Mouse (Mus musculus): ENCODE data around the gene Lrrtm4. TPM values are rescaled to one million over a fixed set of nuclear protein-coding genes. Genes with fewer than 3 reads are reported as not detected.

Lrrtm4 gene
- total RNA-seq, 4 experiments from 2014 or later: 48.0 to 68.3 (median 56.2) TPM

DNA sequence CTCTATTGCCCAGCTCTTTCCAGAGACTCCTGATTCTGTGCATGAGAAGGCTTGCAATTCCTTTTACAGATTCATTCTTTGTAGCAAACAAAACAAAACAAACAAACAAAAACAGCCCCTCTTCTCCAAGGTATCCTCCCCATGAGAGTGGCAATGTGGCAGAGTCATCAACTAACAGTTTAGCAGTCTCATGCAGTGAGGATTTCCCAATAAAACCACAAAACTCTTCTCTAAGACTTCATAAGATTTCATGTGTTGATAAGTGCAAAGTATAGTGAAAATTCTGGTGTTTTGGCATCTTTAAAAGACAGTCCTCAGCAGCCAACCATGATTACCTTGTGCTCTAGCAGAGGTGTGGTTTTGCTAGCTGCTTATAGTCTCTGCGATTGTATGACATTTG lies 284.9 kb downstream of the Lrrtm4 start:
- no peak for DNase-seq (ENCODE audit: low spot score in 2 of 2)

DNA sequence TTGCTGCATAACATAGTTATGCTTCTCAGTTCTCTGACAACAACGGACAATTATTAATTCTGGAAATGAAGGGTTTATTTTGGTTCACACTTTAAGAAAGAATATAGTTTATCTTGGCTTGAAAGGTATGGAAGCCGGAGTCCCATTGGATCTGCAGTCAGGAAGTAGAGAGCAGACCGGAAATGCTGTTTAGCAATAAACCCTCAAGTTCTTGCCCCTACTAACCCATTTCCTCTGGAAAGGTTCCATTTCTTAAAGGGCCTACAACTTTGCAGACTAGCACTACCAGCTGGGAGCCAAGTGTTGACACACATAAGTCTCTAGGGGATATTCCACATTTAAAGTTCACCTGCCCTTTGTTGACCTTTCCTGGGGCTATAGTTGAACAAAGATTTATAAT lies 309.7 kb downstream of the Lrrtm4 start:
- no peak for DNase-seq (ENCODE audit: low spot score in 2 of 2)

DNA sequence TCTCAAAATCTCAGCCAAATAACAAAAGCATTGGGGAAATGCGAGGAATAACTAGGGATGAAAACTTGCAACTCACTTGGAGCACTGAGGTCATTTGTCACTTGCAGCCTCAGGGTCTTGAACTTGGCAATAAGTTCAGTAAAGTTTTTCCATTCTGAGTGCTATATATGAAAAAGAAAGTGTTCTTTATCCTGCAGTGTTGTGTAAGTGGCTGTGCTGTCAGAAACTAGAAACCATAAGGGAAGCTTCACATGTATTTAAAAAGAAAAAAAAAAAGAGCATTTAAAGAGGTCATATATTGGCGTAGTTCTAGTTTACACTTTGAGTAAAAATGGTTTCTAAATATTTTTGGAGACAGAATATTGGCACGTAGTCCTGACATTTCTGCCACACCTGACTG lies 313.1 kb downstream of the Lrrtm4 start:
- DNase-seq (ENCODE audit: low spot score in 2 of 2): no peak

DNA sequence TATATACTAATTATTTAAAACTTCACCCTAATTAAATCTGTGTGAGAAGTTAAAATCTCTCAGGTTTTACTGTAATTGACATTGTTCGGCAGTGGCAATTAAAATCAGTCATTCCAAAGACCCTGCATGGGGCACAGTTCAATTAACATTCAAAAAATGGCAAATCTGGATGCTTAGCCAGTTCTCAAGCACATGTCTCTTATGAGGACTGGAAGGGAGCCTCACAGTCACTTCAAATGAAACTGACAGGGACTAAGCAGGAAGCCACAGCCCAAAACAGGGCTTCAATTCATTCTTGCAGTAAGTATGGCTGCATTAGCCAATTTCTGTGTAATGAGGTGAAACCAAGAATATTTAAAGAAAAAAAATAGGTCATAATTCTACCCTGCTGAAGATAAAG lies 333.6 kb downstream of the Lrrtm4 start:
- DNase-seq (ENCODE audit: low spot score in 2 of 2): no peak

DNA sequence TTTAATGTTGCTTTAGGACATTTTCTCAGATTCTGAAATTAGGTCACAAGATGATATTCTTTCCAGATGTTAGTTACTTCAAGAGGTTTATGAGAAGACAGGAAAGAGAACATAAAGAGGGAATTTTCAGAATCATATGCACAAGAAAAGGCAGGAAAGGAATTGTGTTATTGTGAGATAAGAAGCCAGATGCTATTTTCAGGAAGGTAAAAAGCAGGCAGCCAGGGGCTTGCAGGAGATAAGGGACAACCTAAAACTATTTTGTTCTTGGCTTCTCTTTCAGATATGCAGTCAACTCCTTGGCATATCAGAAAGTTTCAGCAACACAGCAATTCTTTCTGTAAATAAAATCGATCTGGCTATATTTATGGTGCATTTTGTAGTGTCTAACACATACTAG lies 338.4 kb downstream of the Lrrtm4 start:
- DNase-seq (ENCODE audit: low spot score in 2 of 2): no peak

DNA sequence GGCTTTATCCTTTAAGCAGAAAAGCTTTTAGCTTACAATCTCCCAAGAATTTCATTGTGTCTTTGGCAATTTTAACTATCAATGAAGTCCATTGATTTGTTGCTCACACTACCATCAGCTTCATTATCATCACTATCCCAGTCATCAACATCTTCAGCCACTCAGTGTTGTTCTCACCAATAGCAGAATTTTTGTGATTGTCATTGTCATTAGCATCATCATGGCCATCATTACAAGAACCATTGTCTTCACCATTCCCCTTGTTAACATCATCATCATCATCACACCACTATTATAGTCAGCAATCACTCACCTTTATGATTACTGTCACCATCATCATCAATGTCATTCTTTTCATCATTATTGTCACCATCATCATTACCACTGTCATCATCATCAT lies 344.9 kb downstream of the Lrrtm4 start:
- DNase-seq (ENCODE audit: low spot score in 2 of 2): no peak

DNA sequence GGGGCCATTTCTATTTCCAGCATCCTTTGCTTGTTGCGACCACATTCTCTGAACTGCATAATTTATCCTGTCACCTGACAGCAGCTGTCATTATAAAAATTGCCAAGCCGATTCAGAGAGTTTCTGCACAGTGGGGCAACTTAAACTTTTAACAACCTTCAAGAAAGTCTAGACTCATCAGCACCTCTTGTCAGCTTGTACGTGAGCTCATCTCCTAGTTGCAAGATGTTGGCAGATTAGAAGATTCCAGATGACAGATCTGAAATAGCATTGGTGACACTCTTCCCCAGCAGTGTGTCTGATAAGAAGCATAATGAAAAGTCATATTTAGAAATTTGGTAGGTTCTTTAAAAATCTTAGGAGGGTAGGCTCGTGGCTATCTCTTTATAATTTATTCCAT lies 347.9 kb downstream of the Lrrtm4 start:
- no peak for DNase-seq (ENCODE audit: low spot score in 2 of 2)

DNA sequence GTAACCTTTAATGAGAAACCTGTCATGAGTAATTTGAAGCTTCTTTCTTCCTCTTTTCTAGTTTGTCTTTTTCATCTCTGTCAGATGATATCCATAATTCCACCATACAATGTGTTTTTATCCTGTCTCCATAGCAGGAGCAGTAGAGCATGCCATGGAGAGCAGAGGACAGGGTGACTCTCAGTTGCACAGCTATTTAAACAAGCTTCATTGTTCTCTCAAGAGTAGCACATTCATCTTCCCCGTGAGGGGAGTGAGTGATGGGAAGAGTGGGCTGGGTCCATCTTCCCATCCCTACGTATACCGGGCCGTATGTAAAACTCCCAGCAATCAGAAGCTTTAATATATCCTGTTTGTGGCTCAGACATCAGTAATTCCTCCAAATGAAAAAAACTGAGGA lies 370.9 kb downstream of the Lrrtm4 start:
- no peak for DNase-seq (ENCODE audit: low spot score in 2 of 2)

DNA sequence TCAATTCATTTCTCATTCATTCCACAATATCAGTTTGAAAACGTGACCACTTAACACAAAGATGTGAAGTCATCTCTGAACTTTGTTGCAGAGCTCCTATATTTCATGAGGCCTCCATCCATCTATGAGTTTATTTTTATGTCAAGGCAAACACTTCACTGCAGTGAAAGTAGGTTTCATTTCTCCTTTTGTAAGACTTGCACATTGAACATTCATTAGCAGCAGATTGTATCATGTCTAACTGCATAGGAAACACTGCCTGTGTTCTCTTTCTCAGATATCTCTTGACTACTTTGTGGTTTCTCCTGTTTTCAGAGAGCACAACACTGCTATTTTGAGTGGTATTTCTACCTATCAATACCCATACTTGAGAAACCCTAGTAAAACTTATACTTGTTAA lies 388.1 kb downstream of the Lrrtm4 start:
- no peak for DNase-seq (ENCODE audit: low spot score in 2 of 2)

DNA sequence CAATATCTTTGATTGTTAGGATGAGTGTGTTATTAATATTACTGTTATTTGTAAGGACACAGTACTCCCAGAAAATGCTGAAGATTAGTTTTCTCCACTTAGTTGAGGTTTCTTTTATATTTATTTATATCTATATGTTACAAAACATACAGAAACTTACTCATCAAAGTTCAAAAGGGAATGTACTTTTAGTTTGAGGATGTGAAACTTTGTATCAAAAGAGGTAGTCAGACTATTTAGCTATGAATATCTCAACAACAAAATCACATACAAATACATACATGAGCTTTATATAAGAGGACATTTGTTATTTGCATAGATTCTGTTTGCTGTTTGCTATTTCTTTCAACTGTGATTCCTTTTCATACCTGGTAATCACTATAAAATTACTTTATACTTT lies 421.5 kb downstream of the Lrrtm4 start:
- no peak for DNase-seq (ENCODE audit: low spot score in 2 of 2)

DNA sequence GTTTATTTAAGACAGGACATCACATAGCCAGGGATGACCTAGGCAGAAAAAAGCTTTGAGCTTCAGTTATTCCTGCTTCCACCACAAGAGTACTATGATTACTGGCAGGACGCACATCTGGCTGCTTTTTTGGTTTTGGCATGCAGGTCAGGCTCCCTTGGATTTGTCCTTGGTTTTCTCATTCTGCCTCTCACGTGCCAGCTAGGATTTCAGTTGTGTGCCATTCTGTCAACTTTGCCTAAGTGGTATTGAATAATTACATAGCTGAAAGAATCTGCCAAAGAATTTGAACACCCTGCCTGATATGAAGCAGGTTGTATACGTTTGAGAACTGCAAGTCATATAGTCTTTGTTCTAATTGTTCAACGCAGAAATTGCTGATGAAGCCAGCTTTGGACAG lies 451.9 kb downstream of the Lrrtm4 start:
- DNase-seq (ENCODE audit: low spot score in 2 of 2): no peak

DNA sequence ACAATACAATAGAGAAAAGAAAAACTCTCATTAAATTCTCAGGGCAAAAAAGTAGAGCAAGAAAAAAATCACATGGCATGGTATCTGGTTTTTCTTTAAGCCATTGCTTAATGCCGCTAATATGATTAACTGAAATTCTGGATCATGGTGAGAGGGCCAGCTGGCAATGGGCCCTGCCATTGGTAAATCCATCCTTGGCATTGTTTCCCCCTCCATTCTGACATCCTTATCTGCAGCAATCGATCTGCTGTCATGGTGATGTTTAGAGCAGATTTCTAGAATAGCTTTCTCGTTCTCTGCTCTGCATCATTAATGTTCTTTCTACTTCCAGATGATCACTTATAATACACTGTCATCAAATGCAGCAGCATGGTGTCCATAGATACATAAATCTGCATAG lies 457.5 kb downstream of the Lrrtm4 start:
- DNase-seq (ENCODE audit: low spot score in 2 of 2): peak in 1 of 2 experiments; percentile 34

DNA sequence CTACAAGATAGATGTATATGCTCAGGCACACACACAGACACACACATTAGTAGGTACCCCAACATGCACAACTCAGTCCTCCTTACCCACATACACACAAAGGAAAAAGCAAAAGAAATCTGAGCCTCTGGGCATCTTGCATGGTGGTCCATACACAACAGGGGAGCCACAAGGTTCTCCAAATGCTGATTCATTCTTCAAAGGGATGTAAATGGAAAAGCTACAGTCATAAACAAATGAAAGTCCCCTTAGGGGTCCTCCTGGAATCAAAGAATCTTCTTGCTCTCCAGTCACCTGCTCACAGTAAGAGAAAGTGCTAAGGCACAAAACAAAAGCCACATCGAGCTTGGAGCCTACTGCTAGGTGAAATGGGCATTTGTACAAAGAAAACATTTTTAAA lies 526.3 kb downstream of the Lrrtm4 start:
- no peak for DNase-seq (ENCODE audit: low spot score in 2 of 2)

DNA sequence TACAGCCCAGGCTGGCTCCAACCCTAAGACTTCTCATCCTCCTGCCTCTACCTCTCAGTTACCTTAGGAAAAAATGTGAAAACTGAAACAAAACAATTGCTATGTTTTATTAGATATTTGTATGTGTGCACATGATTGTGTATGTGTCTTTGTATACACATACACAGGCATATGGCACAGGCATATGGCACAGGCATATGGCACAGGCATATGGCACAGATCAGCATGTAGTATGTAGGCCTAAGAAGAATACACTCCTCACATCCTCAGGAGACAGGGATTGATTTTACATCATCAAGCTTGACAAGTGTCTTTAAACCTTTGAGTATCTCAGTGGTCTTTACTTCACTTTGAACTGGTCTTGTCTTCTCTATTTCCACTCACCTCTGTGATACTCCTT lies 531.2 kb downstream of the Lrrtm4 start:
- DNase-seq (ENCODE audit: low spot score in 2 of 2): no peak

DNA sequence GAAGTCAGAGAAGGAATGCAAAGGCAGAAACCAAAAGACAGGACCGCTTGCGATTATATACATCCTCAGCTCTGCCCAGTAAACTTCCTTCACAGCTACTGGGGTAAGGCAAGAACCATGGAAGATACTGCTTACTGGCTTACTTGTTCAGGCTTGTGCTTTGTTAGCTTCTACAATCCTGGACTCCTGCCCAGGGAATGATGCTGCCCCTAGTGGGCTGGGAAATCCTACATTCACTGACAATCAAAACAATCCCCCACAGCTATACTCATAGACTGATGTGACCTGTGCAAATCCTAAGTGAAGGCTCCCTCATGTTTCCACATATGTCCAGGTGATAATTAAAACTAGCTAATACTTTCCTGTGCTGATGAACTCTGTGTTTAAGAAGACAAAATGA lies 534.7 kb downstream of the Lrrtm4 start:
- DNase-seq (ENCODE audit: low spot score in 2 of 2): no peak

DNA sequence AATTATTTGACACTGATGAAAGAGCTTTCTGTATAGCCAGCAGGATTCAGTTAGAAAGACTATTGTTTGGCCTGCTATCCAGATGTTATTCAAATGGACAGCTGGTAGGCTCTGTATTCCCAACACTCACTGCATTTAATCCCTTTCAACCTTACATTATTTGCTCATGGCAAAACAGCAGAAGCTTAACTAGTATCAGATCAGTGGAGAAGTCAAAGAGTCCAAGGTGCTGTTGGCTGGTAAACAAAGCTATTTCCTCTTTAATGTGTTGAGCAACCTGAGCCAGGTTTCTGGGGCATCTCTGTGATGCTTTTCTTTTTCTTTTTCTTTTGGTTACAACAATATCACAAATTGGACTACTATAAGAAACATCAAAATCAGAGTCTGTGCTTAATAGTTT lies 536.3 kb downstream of the Lrrtm4 start:
- no peak for DNase-seq (ENCODE audit: low spot score in 2 of 2)

DNA sequence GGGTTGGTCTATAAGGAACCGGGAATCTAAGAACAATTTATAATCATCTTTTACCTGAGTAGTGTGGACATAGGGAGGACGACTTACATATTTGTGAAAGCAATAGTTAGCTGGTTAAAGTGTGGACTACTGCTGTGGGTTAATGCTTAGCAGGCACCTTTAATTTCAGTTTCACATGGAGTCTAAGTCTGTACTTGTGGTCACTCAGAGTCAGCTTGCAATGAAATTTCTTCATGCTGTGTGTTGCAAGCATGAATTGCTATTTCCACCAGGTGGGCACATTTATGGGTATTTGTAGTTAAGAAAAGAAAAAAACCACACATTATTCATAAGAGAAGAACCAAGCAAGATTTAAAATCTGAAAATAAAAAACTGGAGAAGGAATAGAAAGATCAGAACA lies 558.5 kb downstream of the Lrrtm4 start:
- no peak for DNase-seq (ENCODE audit: low spot score in 2 of 2)

DNA sequence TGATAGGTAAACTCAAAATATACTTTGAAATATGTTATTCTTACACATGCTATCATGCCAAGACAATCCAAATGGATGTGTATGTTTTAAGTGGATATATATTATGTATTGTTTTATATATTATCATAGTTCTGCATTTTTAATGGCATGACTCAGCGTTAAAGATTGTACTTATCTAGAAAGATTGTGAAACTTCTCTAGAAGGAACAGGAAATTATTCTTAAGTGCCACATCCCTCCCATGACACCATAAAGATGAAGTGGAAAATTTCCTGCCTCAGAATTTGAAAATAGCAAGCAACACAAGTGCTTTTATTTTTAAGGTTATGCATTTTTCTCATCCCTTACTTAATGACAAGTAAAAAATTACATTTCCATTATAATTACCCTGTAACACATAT lies 563.5 kb downstream of the Lrrtm4 start:
- no peak for DNase-seq (ENCODE audit: low spot score in 2 of 2)

DNA sequence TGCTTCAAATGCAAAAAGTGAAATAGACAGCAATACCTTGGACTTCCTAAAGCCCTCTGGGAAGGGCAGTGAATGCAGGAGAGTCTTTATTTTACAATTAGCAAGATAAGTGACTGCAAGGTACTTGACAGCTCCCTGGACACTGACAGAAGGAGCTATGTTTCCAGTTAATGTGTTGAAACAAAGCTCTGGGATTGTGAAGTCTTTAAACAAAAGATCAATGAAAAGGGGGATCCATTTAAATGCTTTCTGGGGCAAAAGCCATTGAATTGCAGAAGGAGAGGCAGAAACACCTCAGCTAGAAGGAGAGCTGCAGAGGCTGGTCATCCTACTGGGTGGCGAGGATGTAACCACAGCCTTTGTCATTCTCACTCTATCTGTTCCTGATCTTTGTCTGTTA lies 571.1 kb downstream of the Lrrtm4 start:
- DNase-seq (ENCODE audit: low spot score in 2 of 2): no peak

DNA sequence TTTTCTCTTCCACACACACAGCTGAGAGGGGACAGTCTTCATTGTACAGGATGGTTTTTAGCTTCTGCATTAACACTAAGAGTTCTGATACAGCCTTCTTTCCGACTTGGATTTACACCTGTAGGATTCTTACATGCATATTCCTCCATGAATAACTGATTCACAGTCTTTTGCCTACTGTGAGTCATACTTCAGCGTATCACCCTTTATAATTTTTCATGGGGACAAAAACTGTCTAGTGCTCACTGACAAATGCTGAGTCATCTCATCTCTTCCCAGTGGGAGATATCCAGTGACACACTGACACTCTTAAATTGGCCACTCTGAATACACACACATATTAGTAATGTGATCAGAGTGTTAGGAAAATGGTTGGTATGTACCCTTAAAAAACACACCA lies 600.8 kb downstream of the Lrrtm4 start:
- DNase-seq (ENCODE audit: low spot score in 2 of 2): no peak

DNA sequence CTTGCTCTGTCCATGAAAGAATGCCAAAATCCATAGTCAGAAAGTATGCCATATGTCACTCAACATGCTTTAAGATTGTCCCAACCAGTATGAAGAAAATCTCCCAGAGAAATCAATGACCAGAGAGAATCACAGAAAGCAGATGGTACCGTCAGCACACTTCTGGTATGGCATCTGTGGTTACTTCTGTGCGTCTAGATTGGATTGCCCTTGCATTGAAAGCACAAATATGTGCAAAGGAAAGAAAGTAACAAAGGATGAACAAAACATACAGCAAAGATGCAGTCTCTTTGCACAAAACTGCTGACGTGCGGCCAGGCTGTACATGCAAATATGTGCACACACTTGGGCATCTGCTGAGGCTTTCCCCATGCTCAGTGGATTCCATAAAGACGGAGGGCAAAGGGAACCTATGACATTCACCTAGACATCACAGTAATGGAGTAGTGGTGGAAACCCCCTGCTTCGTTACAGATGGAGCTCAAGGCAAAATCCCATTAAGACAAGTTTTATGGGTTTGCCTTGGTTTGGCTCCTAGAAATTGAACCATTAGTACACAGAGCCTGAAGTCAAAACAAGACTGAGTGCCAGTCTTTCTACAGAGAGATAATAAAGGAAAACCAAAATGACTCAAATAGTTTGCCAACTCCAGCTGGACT lies 604.1 kb downstream of the Lrrtm4 start:
- DNase-seq (ENCODE audit: low spot score in 2 of 2): peak; percentile 59 to 83

DNA sequence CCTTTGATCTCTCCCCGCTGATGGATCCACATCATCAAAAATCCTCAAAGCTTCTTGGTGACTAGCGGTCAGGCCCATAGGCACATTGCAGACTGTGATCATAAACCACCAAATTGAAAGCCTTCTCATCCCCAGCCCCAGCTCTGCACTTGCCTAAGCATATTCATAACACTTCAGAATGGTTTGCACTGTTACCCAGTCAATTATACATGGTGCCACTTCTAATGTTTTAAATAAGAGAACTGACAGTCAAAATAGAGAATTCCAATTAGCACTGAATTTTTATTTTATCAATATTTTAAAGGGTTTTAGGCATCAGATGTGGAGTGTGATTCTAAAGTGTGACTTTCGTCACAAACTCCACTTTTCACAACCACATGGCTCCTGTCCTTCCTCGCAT lies 606.8 kb downstream of the Lrrtm4 start:
- no peak for DNase-seq (ENCODE audit: low spot score in 2 of 2)

DNA sequence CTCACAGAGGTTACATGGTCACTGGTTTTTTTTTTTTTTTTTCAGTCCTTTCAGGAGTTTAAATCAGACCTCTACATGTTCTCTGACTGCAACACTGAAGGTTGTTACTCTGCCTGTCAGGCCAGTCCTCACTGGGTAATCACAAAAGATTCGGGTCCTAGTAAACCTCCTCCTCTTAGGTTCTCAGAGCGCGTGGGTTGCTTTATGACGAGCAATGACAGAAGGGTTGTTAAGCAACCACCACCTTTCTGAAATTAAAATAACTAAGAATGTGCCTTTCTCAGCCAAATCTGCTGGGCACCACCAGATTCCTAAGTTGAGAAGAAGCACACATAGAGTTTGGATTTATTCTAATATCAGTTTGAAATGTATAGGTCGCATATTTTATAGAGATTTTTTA lies 644.1 kb downstream of the Lrrtm4 start:
- no peak for DNase-seq (ENCODE audit: low spot score in 2 of 2)

DNA sequence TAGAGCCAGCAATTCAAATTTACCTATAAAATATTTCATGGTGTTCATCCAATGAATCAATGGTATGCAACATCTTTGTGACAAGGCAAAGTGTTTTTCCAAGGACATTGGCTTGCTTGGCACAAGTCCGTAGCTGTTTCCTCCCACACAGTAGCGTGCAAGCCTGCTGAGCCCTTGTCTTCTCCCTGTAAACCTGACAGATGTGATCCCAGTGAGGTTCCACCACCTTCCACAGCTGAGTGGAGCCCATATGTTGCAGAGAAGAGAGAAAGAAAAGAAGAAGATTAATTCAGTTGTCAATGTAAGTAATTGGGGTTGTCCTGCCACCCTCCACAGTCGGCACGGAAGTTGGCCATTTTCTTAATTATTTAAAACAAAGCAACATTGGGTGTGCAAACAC lies 645.4 kb downstream of the Lrrtm4 start:
- DNase-seq (ENCODE audit: low spot score in 2 of 2): no peak

Data from layer of hippocampus, adult 8-10 months (tissue).